Comparison of ENCODE assay signal across 13 mouse cellular contexts in genomic region chr17:29388978-29389377, GRCm38 (mm10). TPM values are rescaled to one million over a fixed set of nuclear protein-coding genes. Genes with fewer than 3 reads are reported as not detected.
A peak's percentile ranks its signal among the peaks of the same experiment; 100 is the strongest.
DNase-seq lines count a peak whose midpoint lies in the region; ATAC-seq lines count a peak whose summit lies in the region.
"Had no signal": no experiment of that assay in that cellular context is flagged by ENCODE, and none has a peak within 500 bp of the region (broad histone marks: within the 10 kb centered on the region; RNA-seq: fewer than 3 reads in every experiment).

No protein-coding gene starts in this region.

- H3K9me3 ChIP-seq in neural tube, embryonic 15.5 days (replicated peaks) = no peaks in the 10 kb centered on the region
- H3K9me3 ChIP-seq: heart, embryonic 13.5 days; hindbrain, embryonic 13.5 days; liver, embryonic 12.5 days had no signal

- H3K27ac ChIP-seq in neural tube, embryonic 15.5 days (replicated peaks) = no peak overlapping the region
- H3K27ac ChIP-seq: heart, embryonic 13.5 days; hindbrain, embryonic 13.5 days; liver, embryonic 12.5 days; macrophage had no signal

- DNase-seq in cerebellum, postnatal 14 days = peak; percentile 61 to 73
- DNase-seq in cerebellum, adult 9-10 months = no peak
- DNase-seq in kidney, adult 8-10 months = peak; percentile 35 to 38
- no peak for DNase-seq in kidney, adult 18-20 months
- DNase-seq in adrenal gland, postnatal 25 days = peak; percentile 65
- DNase-seq in gastrocnemius, postnatal 25 days = peak; percentile 86
- no peak for DNase-seq in urinary bladder, postnatal 14 days (ENCODE audit: low spot score)
- DNase-seq: right cerebral cortex, postnatal 14 days had no signal

- no peak for ATAC-seq in neural tube, embryonic 15.5 days (ENCODE audit: low FRiP score)
- ATAC-seq: liver, embryonic 12.5 days had no signal

- no peak overlapping the region for H3K4me3 ChIP-seq in neural tube, embryonic 15.5 days (replicated peaks)
- H3K4me3 ChIP-seq: heart, embryonic 13.5 days; hindbrain, embryonic 13.5 days; liver, embryonic 12.5 days had no signal

- no peak overlapping the region for H3K4me2 ChIP-seq in neural tube, embryonic 15.5 days
- H3K4me2 ChIP-seq: heart, embryonic 13.5 days; hindbrain, embryonic 13.5 days; liver, embryonic 12.5 days had no signal

- H3K9ac ChIP-seq in neural tube, embryonic 15.5 days (replicated peaks) = no peak overlapping the region
- H3K9ac ChIP-seq: heart, embryonic 13.5 days; hindbrain, embryonic 13.5 days; liver, embryonic 12.5 days had no signal

- H3K36me3 ChIP-seq in neural tube, embryonic 15.5 days = no peaks in the 10 kb centered on the region
- H3K36me3 ChIP-seq: heart, embryonic 13.5 days; hindbrain, embryonic 13.5 days; liver, embryonic 12.5 days had no signal

- whole genome bisulfite sequencing in neural tube, embryonic 15.5 days = 74% methylated on average over 11 of the region's 11 CpGs

- no peaks in the 10 kb centered on the region for H3K27me3 ChIP-seq in neural tube, embryonic 15.5 days (replicated peaks)
- H3K27me3 ChIP-seq: heart, embryonic 13.5 days; hindbrain, embryonic 13.5 days; liver, embryonic 12.5 days had no signal

- no peaks in the 10 kb centered on the region for H3K4me1 ChIP-seq in neural tube, embryonic 15.5 days
- H3K4me1 ChIP-seq: hindbrain, embryonic 13.5 days had no signal

RNA-seq across cellular contexts. Expression of gene Fgd2, which starts 28.3 kb away (rescaled TPM):
- total RNA-seq in adrenal gland, postnatal 25 days (2021) = 1.6 and 3.0 TPM in 2 replicates
- 1 to 10 TPM; 1.2 to 1.6 TPM for total RNA-seq in gastrocnemius, postnatal 25 days (2021)
- 3.7 and 9.8 TPM in 2 replicates for polyA plus RNA-seq in neural tube, embryonic 15.5 days (2015; fragmentation: Nextera tagmentation; extraction: Ambion mirVana)

RNA-seq across cellular contexts. Expression of gene Mtch1, which starts 41.2 kb away (rescaled TPM):
- 231 and 242 TPM in 2 replicates for total RNA-seq in adrenal gland, postnatal 25 days (2021)
- 100 to 1,000 TPM; 104 to 106 TPM for total RNA-seq in gastrocnemius, postnatal 25 days (2021)
- polyA plus RNA-seq in neural tube, embryonic 15.5 days (2015; fragmentation: Nextera tagmentation; extraction: Ambion mirVana) = 453 and 482 TPM in 2 replicates

Comparison
In these comparisons a context has a peak if more than half of its experiments do, and no peak if none do; other contexts are left out.
1. DNase-seq: peak in cerebellum, postnatal 14 days (2 of 2), kidney, adult 8-10 months (2 of 2), adrenal gland, postnatal 25 days (single experiment) and gastrocnemius, postnatal 25 days (single experiment); none in cerebellum, adult 9-10 months (single experiment), kidney, adult 18-20 months (single experiment) and urinary bladder, postnatal 14 days (single experiment).